Mouse (Mus musculus) granulocyte monocyte progenitor cell, adult 5-6 weeks (primary cell): ENCODE results near the gene Mapk14. TPM values are rescaled to one million over a fixed set of nuclear protein-coding genes. Genes with fewer than 3 reads are reported as not detected.
A peak's percentile ranks its signal among the peaks of the same experiment; 100 is the strongest.

Source experiments
- ATAC-seq: replicated peaks from 2 replicates; pipeline ENCODE4 v1.8.0; 2016; ENCODE audit warnings: mild to moderate bottlenecking, moderate TSS enrichment, inconsistent platforms; ENCODE audit not compliant: poor library complexity, severe bottlenecking
- total RNA-seq, 2 experiments: library from RNA; stranded (forward) in 1 of 2; stranded (reverse) in 1 of 2; fragments of 200-712, 200-1000 nt in 1 of 2; fragments of >200 nt in 1 of 2; fragmentation: Nextera tagmentation in 1 of 2; gene quantifications; 2 replicates each; pipeline ENCODE4 v1.2.3; 2014 to 2017

Mapk14 gene
- total RNA-seq (2014; fragmentation: Nextera tagmentation): 123 and 141 TPM in 2 replicates
- total RNA-seq (2017): 101 and 156 TPM in 2 replicates

GRCm38 (mm10) chr17:28690776-28691686 lies at the start of gene Mapk14:
Gene Mapk14 (plus strand): TSS chr17:28691329.
- peak; percentile 78 for ATAC-seq

DNA sequence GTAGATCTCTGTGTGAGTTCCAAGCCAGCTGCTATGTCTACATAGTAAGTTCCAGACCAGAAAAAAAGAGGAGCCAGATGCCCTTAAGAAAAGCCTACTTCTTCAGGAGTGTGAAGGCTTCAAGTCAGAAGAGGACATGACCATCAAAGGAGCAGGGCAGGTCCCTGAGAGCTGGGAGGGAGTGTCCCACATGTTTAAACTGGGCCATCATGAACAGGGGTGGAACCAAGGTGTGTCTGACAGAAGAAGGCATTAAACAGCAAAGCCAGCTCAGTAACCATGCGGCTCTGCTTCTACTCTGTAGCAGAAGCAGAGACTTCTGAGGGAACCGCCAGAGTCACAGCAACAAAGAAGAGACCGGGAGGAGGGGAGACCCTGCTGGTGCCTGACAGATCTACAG lies 47.4 kb upstream of the Mapk14 start:
- no peak for ATAC-seq

DNA sequence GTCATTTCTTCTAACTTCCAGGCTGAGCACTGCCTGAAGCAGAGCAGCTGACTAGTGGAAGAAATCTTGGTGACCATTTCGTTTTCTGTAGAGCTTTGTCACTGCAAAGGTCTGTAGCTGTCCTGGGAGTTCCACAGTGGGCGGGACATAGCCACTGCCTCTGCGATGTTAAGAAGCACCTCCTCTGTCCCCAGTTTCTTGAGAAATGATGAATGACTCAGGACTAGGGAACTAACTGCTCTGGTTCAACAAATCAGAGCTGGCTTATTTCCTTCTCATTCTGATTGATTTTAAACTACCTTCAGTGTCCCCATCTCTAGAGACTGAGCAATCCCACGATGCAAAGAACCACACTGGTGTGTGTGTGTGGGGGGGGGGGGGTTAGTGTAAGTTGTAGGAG lies 47.0 kb upstream of the Mapk14 start:
- peak; percentile 53; the same call in 1 of the 2 replicates for ATAC-seq

GRCm38 (mm10) chr17:28646221-28646620 lies 44.9 kb upstream of the Mapk14 start:
- no peak for ATAC-seq

GRCm38 (mm10) chr17:28648607-28649370 lies 42.3 kb upstream of the Mapk14 start:
- 0 out of 2 replicates have a peak, but pooled peaks have one; percentile 59 for ATAC-seq

DNA sequence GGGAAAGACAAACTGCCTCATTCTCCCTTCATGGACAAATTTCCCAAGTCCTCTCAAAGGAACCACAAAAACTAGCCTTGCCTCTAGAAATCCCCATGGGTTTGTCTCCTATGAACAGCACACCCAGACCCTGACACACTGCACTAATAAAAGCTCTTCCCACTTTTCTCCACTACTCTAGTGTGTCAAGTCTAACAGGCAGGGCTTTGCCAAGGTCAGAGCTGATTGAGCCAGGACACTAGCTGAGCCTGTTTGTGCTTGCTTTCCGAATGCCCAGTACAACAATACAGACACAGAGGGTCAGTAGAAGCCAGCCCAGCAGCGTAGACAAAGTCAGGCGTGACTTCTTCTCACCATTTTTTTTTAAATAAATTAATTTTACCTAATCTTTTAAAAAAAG lies 40.9 kb upstream of the Mapk14 start:
- ATAC-seq: no peak

GRCm38 (mm10) chr17:28657936-28658335 lies 33.2 kb upstream of the Mapk14 start:
- no peak for ATAC-seq

DNA sequence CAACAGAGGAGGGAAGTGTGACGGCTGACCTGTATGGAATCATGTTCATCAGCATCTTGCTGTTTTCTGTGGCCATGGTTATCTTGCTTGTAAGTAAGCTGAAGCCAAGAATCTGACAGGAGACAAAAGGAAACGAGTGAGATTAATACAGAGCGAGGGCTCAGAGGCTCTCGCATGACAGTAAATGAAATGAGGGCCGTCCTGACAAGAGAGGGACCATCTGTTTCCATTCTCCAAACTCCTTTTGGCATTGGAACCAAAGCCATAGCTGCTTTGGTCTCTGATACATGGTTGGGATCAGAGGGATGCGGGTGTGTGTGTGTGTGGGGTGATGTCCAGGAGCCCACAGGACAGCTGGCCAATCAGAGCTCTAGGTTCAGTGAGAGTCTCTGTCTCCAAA lies 31.6 kb upstream of the Mapk14 start:
- no peak for ATAC-seq

DNA sequence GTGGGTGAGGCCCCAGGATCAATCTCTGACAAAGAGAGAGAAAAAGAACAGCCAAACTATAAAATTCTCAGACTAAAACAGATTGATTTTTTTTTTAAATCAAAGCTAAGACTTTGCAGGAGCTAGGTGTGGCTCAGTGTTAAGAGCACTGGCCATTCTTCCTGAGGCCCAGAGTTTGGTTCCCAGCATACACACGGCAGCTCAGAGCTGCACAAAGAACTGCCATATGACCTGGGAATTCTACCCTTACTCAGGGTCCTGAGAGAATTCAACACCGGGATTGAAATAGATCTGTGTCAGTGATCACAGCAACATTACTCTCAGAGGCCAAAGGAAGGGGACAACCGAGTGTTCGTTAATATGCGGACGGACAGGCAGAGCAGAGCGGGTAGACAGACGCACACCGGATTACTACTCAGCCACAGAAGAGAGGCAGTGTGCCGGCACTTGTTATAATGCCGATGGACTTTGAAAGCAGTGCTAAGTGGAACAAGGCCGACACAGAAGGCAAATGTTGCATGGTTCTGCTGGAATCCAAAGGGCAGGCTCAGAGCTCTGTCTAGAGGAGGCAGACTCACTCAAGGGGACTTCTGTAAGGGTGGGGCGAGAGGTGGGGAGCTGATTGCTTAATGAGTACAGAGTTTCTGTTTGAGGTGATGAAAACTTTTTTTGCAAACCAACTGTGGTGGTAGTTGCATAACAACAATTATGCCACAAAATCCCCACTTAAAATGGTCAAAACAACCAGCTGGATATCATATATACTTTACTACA lies 8.6 kb upstream of the Mapk14 start:
- ATAC-seq: peak; percentile 88

GRCm38 (mm10) chr17:28683601-28684000 lies 7.5 kb upstream of the Mapk14 start:
- no peak for ATAC-seq

GRCm38 (mm10) chr17:28684631-28685030 lies 6.5 kb upstream of the Mapk14 start:
- no peak for ATAC-seq

DNA sequence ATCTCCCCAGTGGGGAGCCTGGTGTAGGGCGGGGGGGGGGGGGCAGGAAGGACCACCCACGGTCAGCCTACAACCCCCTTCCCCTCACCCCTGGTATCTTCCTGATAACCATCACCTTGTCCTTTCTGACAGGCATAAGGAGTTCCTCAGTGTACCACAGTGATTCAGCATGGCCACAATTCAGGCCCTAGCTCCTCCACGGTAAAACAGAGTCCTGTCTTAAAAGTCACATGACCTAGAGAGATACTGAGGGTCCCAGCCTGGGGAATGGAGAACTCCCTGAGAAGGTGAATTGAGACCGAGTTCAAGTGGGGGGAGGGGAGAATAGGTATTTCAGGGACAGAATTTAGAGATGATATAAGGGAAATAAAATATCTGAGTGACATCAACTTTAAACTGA lies 3.8 kb upstream of the Mapk14 start:
- no peak for ATAC-seq

GRCm38 (mm10) chr17:28689586-28690283 lies 1.4 kb upstream of the Mapk14 start, which contains the start of gene Slc26a8:
Gene Slc26a8 (minus strand): TSS chr17:28690233.
- no peak for ATAC-seq

GRCm38 (mm10) chr17:28691687-28692340 lies 685 bp downstream of the Mapk14 start:
- ATAC-seq: peak; percentile 17; the same call in 1 of the 2 replicates

DNA sequence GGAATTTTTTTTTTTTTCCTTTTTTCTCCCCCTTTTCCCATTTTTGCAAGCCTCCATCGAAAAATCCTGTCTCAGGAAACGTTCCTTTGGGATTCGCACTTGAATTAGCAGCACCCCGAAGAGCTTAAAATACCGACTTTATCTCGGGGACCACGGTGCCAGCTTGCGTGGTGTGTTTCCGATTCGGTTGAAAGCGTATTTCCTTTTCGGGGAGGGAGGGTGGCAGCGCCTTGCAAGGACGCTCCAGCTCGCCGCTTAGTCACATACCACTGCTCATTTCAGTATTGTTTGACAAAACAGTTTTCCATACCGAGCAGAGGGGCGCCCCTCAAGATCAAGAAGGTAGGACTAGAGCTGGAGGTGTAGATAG lies 1.2 kb downstream of the Mapk14 start:
- ATAC-seq: no peak

GRCm38 (mm10) chr17:28693086-28693485 lies 2.0 kb downstream of the Mapk14 start:
- ATAC-seq: no peak

- no peak for ATAC-seq
These were observed 2.9 kb downstream of the Mapk14 start for GRCm38 (mm10) chr17:28694078-28694477.

DNA sequence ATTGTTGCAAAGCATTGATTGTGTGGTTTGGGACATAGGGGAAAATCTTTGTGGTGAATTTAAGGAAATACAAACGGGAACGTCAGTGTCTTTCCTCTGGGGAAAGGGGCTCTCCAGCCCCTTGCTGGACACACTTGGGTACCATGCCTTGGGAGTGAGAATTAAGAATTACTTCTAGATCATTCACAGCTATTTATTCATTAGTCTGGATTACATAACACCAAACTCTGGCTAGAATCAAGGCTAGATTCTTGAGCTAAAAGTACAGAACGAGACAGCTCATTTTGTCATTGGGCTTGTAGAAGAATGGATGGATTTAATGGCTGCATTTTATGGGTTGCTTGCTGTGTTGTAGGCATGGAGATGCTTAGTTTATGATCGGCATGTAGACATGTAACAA lies 3.7 kb downstream of the Mapk14 start:
- ATAC-seq: peak; percentile 18

- ATAC-seq: no peak
These were observed 5.5 kb downstream of the Mapk14 start for GRCm38 (mm10) chr17:28696641-28697040.
